Mouse (Mus musculus) c-Kit-negative CD71-positive TER-119-positive erythroid progenitor cells, embryonic 14.5 days (primary cell): Measurements from ENCODE around the gene Gria1.

Experiments used
- DNase-seq: peaks from one replicate; pipeline ENCODE4 v3.0.0-alpha.2; 2013; ENCODE audit warnings: low read depth, low spot score

The Gria1 gene

GRCm38 (mm10) chr11:57011024-57011690, at the start of gene Gria1:
TSS of gene Gria1 (plus strand) at chr11:57011387.
- DNase-seq, result no peak

- DNase-seq, result no peak
Observed at GRCm38 (mm10) chr11:56961751-56962150, 49.4 kb upstream of the Gria1 start.

- no peak for DNase-seq
Observed at GRCm38 (mm10) chr11:56972814-56973213, 38.4 kb upstream of the Gria1 start.

GRCm38 (mm10) chr11:56984321-56985000, 26.7 kb upstream of the Gria1 start:
- DNase-seq, result no peak

GRCm38 (mm10) chr11:56985457-56985856, 25.7 kb upstream of the Gria1 start:
- no peak for DNase-seq

- DNase-seq, result no peak
Observed at GRCm38 (mm10) chr11:56999601-57000001, 11.6 kb upstream of the Gria1 start.

GRCm38 (mm10) chr11:57004611-57005010, 6.6 kb upstream of the Gria1 start:
- no peak for DNase-seq

GRCm38 (mm10) chr11:57005341-57005740, 5.8 kb upstream of the Gria1 start:
- no peak for DNase-seq

- no peak for DNase-seq
Observed at GRCm38 (mm10) chr11:57007790-57008189, 3.4 kb upstream of the Gria1 start.

GRCm38 (mm10) chr11:57010611-57011010, 576 bp upstream of the Gria1 start:
- DNase-seq, result no peak

GRCm38 (mm10) chr11:57011691-57012039, 478 bp downstream of the Gria1 start:
- no peak for DNase-seq

- no peak for DNase-seq
Observed at GRCm38 (mm10) chr11:57012287-57012921, 1.2 kb downstream of the Gria1 start.

GRCm38 (mm10) chr11:57013464-57014190, 2.4 kb downstream of the Gria1 start:
- no peak for DNase-seq

GRCm38 (mm10) chr11:57014396-57014795, 3.2 kb downstream of the Gria1 start:
- DNase-seq, result no peak

- no peak for DNase-seq
Observed at GRCm38 (mm10) chr11:57018536-57018935, 7.3 kb downstream of the Gria1 start.

- no peak for DNase-seq
Observed at GRCm38 (mm10) chr11:57022400-57022799, 11.2 kb downstream of the Gria1 start.

- DNase-seq, result no peak
Observed at GRCm38 (mm10) chr11:57030448-57030847, 19.3 kb downstream of the Gria1 start.

GRCm38 (mm10) chr11:57038807-57039206, 27.6 kb downstream of the Gria1 start:
- DNase-seq, result no peak

GRCm38 (mm10) chr11:57039306-57039705, 28.1 kb downstream of the Gria1 start:
- no peak for DNase-seq

GRCm38 (mm10) chr11:57042057-57042456, 30.9 kb downstream of the Gria1 start:
- no peak for DNase-seq

GRCm38 (mm10) chr11:57044146-57044545, 33.0 kb downstream of the Gria1 start:
- no peak for DNase-seq
